Mouse (Mus musculus) liver, embryonic 16.5 days (tissue): Measurements from ENCODE around the gene Vrk3. TPM values are rescaled to one million over a fixed set of nuclear protein-coding genes. Genes with fewer than 3 reads are reported as not detected.
"Not testable (repeated sequence)": the region's sequence is repeated elsewhere in the genome, so short reads cannot be mapped to it uniquely, and the experiment has no call there.

Source experiments
- ATAC-seq: fragments of 200-750 bp; cut with Nextera tagmentation; 2 replicates; pipeline ENCODE4 v1.8.0; 2017; ENCODE audit warnings: low read depth, mild to moderate bottlenecking, moderate number of reproducible peaks, moderate library complexity
- H3K27ac ChIP-seq: fragments of 300-500 bp; sonication (generic); 2 replicates; pipeline ENCODE4 v1.5.1; 2014; ENCODE audit warnings: mild to moderate bottlenecking, low read length
- H3K27me3 ChIP-seq: fragments of 300-500 bp; sonication (generic); 2 replicates; pipeline ENCODE4 v1.6.1; 2014; ENCODE audit warnings: low read depth, low read length, mixed read lengths; ENCODE audit not compliant: control insufficient read depth, insufficient read depth
- H3K36me3 ChIP-seq: fragments of 300-500 bp; sonication (generic); 2 replicates; pipeline ENCODE4 v1.6.1; 2014; ENCODE audit warnings: mild to moderate bottlenecking; ENCODE audit not compliant: control insufficient read depth, insufficient read depth
- H3K4me1 ChIP-seq: fragments of 300-500 bp; sonication (generic); 2 replicates; pipeline ENCODE4 v1.6.1; 2014; ENCODE audit warnings: low read depth, low read length, mixed read lengths; ENCODE audit not compliant: control insufficient read depth
- H3K4me2 ChIP-seq: fragments of 300-500 bp; sonication (generic); 2 replicates; pipeline ENCODE4 v1.6.1; 2014; ENCODE audit warnings: low read depth, low read length, mixed read lengths
- H3K4me3 ChIP-seq: fragments of 300-500 bp; sonication (generic); 2 replicates; pipeline ENCODE4 v1.5.1; 2014; ENCODE audit warnings: low read depth, mild to moderate bottlenecking, low read length
- H3K9ac ChIP-seq: fragments of 300-500 bp; sonication (generic); 2 replicates; pipeline ENCODE4 v1.6.1; 2014; ENCODE audit warnings: low read depth, low read length
- H3K9me3 ChIP-seq: fragments of 300-500 bp; sonication (generic); replicated peaks from 2 replicates; pipeline ENCODE4 v1.6.1; 2016; ENCODE audit warnings: low read length; ENCODE audit not compliant: control insufficient read depth
- WGBS: fragments of 180-500 bp; shearing (Covaris S2); extraction: QIAGEN DNeasy Blood & Tissue Kit; methylation state at CpG from one replicate; pipeline ENCODE4 v1.1.7; 2014; ENCODE audit not compliant: insufficient replicate concordance; 5-methylcytosine and 5-hydroxymethylcytosine counted together
- polyA plus RNA-seq: library from polyadenylated mRNA; unstranded; fragments of >200 nt; fragmentation: Nextera tagmentation; extraction: Ambion mirVana; gene quantifications from 2 replicates; pipeline ENCODE4 v1.2.1, GENCODE M21; 2015

Vrk3 gene
- polyA plus RNA-seq, 1 experiment from 2014 or later, result 29.2 TPM

GRCm38 (mm10) chr7:44745076-44745475 is 3.1 kb upstream of the Vrk3 start:
- peak; percentile 11; the same call in 1 of the 2 replicates for ATAC-seq
- no peaks in the 10 kb centered on the region for H3K36me3 ChIP-seq
- H3K27ac ChIP-seq, result no peak overlapping the region
- H3K27me3 ChIP-seq, result no peaks in the 10 kb centered on the region
- under 1% methylated on average over 18 of the region's 18 CpGs for WGBS
- H3K4me1 ChIP-seq, result peaks cover 23% of the 10 kb centered on the region
- H3K9me3 ChIP-seq, result no peaks in the 10 kb centered on the region
- peak overlapping the region; percentile 46 for H3K4me3 ChIP-seq
- peak overlapping the region; percentile 35; the same call in 1 of the 2 replicates for H3K9ac ChIP-seq
- H3K4me2 ChIP-seq, result peak overlapping the region; percentile 64

DNA sequence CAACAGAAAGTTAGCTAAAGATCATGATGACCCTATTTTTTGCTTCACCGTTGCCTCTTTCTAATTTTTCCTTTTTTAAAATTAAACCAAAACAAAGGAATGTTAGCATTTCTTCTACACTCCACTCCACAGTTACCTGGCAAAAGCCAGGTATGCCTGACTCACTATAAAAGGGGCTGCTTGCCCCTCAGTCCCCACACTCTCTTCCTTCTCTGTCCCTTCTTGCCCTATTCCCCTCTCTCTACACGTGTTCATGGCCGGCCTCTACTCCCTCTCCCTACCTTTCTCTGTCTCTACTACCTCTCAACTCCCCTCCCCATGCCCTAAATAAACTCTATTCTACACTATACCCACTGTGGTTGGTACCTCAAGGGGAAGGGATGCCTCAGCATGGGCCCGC is 1.1 kb upstream of the Vrk3 start:
- ATAC-seq, result no peak
- H3K4me3 ChIP-seq, result peak overlapping the region; percentile 89
- 64% methylated on average over 4 of the region's 4 CpGs for WGBS
- no peak overlapping the region for H3K27ac ChIP-seq
- peak overlapping the region; percentile 93 for H3K4me2 ChIP-seq
- H3K4me1 ChIP-seq, result peaks cover 23% of the 10 kb centered on the region
- no peaks in the 10 kb centered on the region for H3K36me3 ChIP-seq
- H3K9me3 ChIP-seq, result no peaks in the 10 kb centered on the region
- no peaks in the 10 kb centered on the region for H3K27me3 ChIP-seq
- peak overlapping the region; percentile 73; the same call in 1 of the 2 replicates for H3K9ac ChIP-seq

DNA sequence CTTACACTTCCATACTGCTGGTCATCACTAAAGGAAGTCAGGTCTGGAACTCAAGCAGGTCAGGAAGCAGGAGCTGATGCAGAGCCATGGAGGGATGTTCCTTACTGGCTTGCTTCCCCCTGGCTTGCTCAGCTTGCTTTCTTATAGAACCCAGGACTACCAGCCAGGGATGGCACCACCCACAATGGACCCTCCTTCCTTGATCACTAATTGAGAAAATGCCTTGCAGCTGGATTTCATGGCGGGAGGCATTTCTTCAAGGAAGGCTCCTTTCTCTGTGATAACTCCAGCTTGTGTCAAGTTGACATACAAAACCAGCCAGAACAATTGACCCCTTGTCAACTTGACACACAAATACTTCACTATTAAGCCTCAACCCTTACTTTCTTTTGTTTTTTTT is 2.7 kb downstream of the Vrk3 start, which contains the start of gene Zfp473:
TSS of gene Zfp473 (minus strand) at position 101 of the 400 bp plus-strand sequence.
- H3K4me1 ChIP-seq, result peaks cover 15% of the 10 kb centered on the region
- ATAC-seq, H3K27ac ChIP-seq, H3K4me2 ChIP-seq, H3K4me3 ChIP-seq, H3K9me3 ChIP-seq, H3K27me3 ChIP-seq, H3K9ac ChIP-seq: not testable (repeated sequence)
- WGBS, result 77% methylated on average over 1 of the region's 1 CpGs
- H3K36me3 ChIP-seq, result peaks cover 18% of the 10 kb centered on the region

- Histone ChIP-seq H3K4me1 (no peaks in the 10 kb centered on the region), H3K9ac (no peak overlapping the region), H3K27me3 (no peaks in the 10 kb centered on the region), H3K9me3 (no peaks in the 10 kb centered on the region), H3K4me3 (no peak overlapping the region), H3K4me2 (no peak overlapping the region), H3K36me3 (peaks cover 43% of the 10 kb centered on the region), H3K27ac (no peak overlapping the region)
- 76% methylated on average over 2 of the region's 2 CpGs for WGBS
- ATAC-seq, result no peak
These were observed 9.0 kb downstream of the Vrk3 start for GRCm38 (mm10) chr7:44757164-44757563.

DNA sequence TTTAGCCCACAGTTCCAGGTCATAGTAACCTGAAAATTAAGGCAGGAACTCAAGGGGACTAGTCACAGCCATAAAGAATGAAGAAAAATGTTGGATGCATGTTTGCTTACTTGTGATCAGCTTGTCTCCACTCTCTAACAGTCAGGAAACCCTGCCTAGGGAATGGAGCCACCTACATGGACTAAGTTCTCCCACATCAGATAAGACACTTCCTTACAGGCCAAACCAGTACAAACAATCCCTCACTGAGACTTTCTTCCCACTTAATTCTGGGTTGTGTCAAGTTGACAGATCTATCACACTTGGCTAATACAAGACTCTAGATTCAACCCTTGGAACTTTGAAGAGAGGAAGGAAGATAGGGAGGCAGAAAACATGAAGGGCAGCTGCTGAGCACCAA is 12.2 kb downstream of the Vrk3 start:
- no peak for ATAC-seq
- Histone ChIP-seq H3K27me3 (no peaks in the 10 kb centered on the region), H3K9ac (no peak overlapping the region), H3K27ac (no peak overlapping the region), H3K4me1 (no peaks in the 10 kb centered on the region), H3K4me3 (no peak overlapping the region), H3K9me3 (no peaks in the 10 kb centered on the region), H3K36me3 (peaks cover 36% of the 10 kb centered on the region), H3K4me2 (no peak overlapping the region)

GRCm38 (mm10) chr7:44768129-44768528 is 19.9 kb downstream of the Vrk3 start:
- Histone ChIP-seq H3K27me3 (no peaks in the 10 kb centered on the region), H3K9me3 (no peaks in the 10 kb centered on the region), H3K4me1 (peaks cover 31% of the 10 kb centered on the region), H3K27ac (0 out of 2 replicates have a peak overlapping the region, but pooled peaks have one; percentile 8), H3K4me3 (no peak overlapping the region), H3K9ac (no peak overlapping the region), H3K4me2 (peak overlapping the region; percentile 43), H3K36me3 (peaks cover 9% of the 10 kb centered on the region)
- ATAC-seq, result peak; percentile 72
- WGBS, result 43% methylated on average over 5 of the region's 5 CpGs

- Histone ChIP-seq H3K9ac (no peak overlapping the region), H3K4me3 (no peak overlapping the region), H3K4me1 (peaks cover 35% of the 10 kb centered on the region), H3K27ac (no peak overlapping the region), H3K27me3 (no peaks in the 10 kb centered on the region), H3K36me3 (peaks cover 11% of the 10 kb centered on the region), H3K9me3 (no peaks in the 10 kb centered on the region), H3K4me2 (no peak overlapping the region)
- ATAC-seq, result no peak
- WGBS, result 24% methylated on average over 6 of the region's 6 CpGs
These were observed 21.9 kb downstream of the Vrk3 start for GRCm38 (mm10) chr7:44770046-44770578.

DNA sequence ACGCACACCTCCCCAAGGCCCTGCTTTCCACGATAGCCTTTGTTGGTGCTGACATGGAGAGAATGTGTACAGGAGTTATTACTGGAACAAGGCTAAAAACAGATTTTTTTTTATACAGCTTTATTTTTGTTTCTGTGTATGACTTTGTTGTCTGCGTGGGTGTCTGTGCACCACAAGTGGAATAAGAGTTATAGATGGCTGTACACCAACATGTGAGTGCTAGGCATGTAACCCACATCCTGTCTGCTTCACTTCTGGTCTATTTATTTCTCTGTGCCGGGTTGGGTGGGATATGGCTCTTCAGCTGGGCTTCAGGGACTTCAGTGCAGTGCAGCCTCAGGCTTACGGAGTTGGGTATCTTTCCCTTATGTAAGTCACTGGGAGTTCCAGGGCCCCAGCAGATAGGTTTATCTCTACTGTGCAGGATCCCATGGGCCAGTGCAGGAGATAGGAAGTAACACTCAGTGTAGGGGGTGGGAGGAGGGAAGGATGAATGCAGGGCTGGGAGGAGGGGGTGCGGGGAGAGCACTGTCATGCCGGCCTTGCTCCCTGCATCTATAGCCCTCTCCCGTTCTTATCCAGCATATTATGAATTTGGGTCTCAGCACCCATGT is 24.5 kb downstream of the Vrk3 start:
- peak; percentile 90 for ATAC-seq
- Histone ChIP-seq H3K9me3 (no peaks in the 10 kb centered on the region), H3K9ac (peak overlapping the region; percentile 33), H3K4me1 (peaks cover 30% of the 10 kb centered on the region), H3K27ac (peak overlapping the region; percentile 78), H3K4me2 (peak overlapping the region; percentile 35), H3K4me3 (no peak overlapping the region), H3K36me3 (peaks cover 13% of the 10 kb centered on the region), H3K27me3 (no peaks in the 10 kb centered on the region)
- 46% methylated on average over 8 of the region's 8 CpGs for WGBS

- Histone ChIP-seq H3K4me3 (no peak overlapping the region), H3K4me2 (no peak overlapping the region), H3K9ac (no peak overlapping the region), H3K9me3 (no peaks in the 10 kb centered on the region), H3K4me1 (peaks cover 16% of the 10 kb centered on the region), H3K27me3 (no peaks in the 10 kb centered on the region), H3K27ac (peak overlapping the region; percentile 76), H3K36me3 (peaks cover 7% of the 10 kb centered on the region)
- WGBS, result 81% methylated on average over 9 of the region's 9 CpGs
- ATAC-seq, result peak; percentile 42
These were observed 28.8 kb downstream of the Vrk3 start for GRCm38 (mm10) chr7:44776849-44777498.
